Mouse (Mus musculus) embryonic fibroblast, embryonic 13.5 days (primary cell): ENCODE data around the gene Dbr1. TPM values are rescaled to one million over a fixed set of nuclear protein-coding genes. Genes with fewer than 3 reads are reported as not detected.

Experiments
- H3K27ac ChIP-seq: 2 replicates; pipeline ENCODE4 v1.5.1; 2012; ENCODE audit warnings: low read length, control low read depth, inconsistent platforms; ENCODE audit not compliant: insufficient read depth
- H3K4me1 ChIP-seq: 2 replicates; pipeline ENCODE4 v1.6.1; 2011; ENCODE audit warnings: low read length; ENCODE audit not compliant: control insufficient read depth, insufficient read depth
- H3K4me3 ChIP-seq: 2 replicates; pipeline ENCODE4 v1.5.1; 2011; ENCODE audit warnings: mild to moderate bottlenecking, control low read depth, low read length; ENCODE audit not compliant: insufficient read depth
- CTCF ChIP-seq: IDR thresholded peaks from 2 replicates; pipeline ENCODE4 v1.5.1; 2011; ENCODE audit warnings: mild to moderate bottlenecking, control low read depth, low read length, moderate library complexity, borderline replicate concordance; ENCODE audit not compliant: insufficient read depth
- POLR2A ChIP-seq: IDR thresholded peaks from 2 replicates; pipeline ENCODE4 v1.6.1; 2011; ENCODE audit warnings: low read depth, mild to moderate bottlenecking, control low read depth, low read length, moderate library complexity
- polyA plus RNA-seq: library from polyadenylated mRNA; stranded (reverse); fragments of >200 nt; gene quantifications from 2 replicates; pipeline ENCODE4 v1.2.4, GENCODE M21; 2011; ENCODE audit warnings: low read depth; ENCODE audit not compliant: missing spikeins, insufficient read length

Dbr1 gene
- polyA plus RNA-seq, 1 experiment = 18.3 TPM

GRCm38 (mm10) chr9:99619688-99620087 is 44.1 kb downstream of the Dbr1 start:
- H3K27ac ChIP-seq = no peak overlapping the region
- TF ChIP-seq POLR2A (no peak), CTCF (no peak)
- H3K4me3 ChIP-seq = no peak overlapping the region
- H3K4me1 ChIP-seq = no peaks in the 10 kb centered on the region

GRCm38 (mm10) chr9:99620196-99620595 is 44.6 kb downstream of the Dbr1 start:
- Histone ChIP-seq H3K4me3 (no peak overlapping the region), H3K4me1 (no peaks in the 10 kb centered on the region), H3K27ac (no peak overlapping the region)
- TF ChIP-seq CTCF (no peak), POLR2A (no peak)

DNA sequence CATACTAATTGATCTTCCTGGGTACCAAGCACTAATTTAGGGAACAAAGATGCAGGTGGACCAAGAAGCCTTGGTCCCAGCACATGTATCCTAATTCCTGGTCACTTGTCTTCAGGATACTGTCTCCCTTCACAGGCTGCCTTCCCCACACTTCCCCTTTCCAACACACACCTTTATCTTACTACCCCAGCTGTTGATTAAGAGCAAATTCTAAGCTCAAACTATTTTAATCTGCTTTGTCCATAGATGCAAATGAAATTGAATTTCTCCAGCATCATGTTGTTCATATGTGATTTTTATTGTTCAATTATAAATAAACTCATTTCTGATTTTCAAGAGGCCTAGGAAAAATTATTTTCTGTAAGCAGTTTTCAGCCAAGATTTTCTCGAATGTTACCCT is 46.4 kb downstream of the Dbr1 start:
- no peaks in the 10 kb centered on the region for H3K4me1 ChIP-seq
- no peak overlapping the region for H3K27ac ChIP-seq
- H3K4me3 ChIP-seq = no peak overlapping the region
- no peak for TF ChIP-seq CTCF
- TF ChIP-seq POLR2A = no peak

DNA sequence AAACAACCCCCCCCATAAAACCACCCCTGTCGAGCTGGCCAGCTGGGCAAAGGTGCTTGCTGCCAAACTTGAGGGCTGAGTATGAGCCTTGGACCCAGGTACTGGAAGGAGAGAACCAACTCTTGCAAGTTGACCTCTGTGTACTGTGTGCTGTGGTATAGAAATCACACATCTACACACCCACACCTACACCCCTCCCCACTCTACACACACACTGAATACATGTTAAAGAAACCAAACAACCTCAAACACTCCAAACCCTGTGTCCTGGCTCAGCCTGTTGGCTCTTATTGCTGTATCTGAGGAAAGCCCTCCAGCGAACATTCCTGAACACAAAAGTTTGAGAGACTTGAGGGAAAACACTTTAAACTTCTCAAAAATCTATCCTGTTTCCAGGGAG is 47.4 kb downstream of the Dbr1 start:
- TF ChIP-seq POLR2A (no peak), CTCF (no peak)
- Histone ChIP-seq H3K4me1 (no peaks in the 10 kb centered on the region), H3K27ac (no peak overlapping the region), H3K4me3 (no peak overlapping the region)

GRCm38 (mm10) chr9:99624117-99624516 is 48.5 kb downstream of the Dbr1 start:
- no peak for TF ChIP-seq POLR2A
- no peak for TF ChIP-seq CTCF
- Histone ChIP-seq H3K27ac (no peak overlapping the region), H3K4me3 (no peak overlapping the region), H3K4me1 (0 out of 2 replicates have a peak, but pooled peaks cover 4% of the 10 kb centered on the region)

DNA sequence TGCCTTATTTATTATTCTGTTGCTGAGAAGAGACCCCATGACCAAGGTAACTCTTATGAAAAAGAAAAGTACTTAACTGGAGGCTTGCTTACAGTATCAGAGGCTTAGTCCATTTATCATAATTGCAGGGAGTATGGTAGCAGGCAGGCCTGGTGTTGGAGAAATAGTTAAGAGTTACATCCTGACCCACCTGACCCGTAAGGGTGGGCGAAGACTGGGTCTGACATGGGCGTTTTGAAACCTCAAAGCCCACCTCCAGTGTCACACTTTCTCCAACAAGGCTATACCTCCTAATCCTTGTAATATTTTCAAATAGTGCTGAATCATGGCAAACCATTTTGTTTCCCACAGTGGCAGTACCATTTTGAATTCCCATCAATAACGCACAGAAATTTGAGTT is 53.0 kb downstream of the Dbr1 start:
- Histone ChIP-seq H3K4me3 (no peak overlapping the region), H3K4me1 (0 out of 2 replicates have a peak, but pooled peaks cover 11% of the 10 kb centered on the region), H3K27ac (peak overlapping the region; percentile 90)
- TF ChIP-seq CTCF (no peak), POLR2A (no peak)

- H3K4me1 ChIP-seq = peaks cover 11% of the 10 kb centered on the region; the same call in 1 of the 2 replicates
- H3K4me3 ChIP-seq = peak within 1 kb of the TSS; percentile 55
- H3K27ac ChIP-seq = peak within 1 kb of the TSS; percentile 91
- TF ChIP-seq CTCF (no peak), POLR2A (peak; percentile 79)
These were observed 53.8 kb downstream of the Dbr1 start, which contains the start of gene Dzip1l for GRCm38 (mm10) chr9:99629281-99630011. TSS of gene Dzip1l (plus strand) at chr9:99629496.

DNA sequence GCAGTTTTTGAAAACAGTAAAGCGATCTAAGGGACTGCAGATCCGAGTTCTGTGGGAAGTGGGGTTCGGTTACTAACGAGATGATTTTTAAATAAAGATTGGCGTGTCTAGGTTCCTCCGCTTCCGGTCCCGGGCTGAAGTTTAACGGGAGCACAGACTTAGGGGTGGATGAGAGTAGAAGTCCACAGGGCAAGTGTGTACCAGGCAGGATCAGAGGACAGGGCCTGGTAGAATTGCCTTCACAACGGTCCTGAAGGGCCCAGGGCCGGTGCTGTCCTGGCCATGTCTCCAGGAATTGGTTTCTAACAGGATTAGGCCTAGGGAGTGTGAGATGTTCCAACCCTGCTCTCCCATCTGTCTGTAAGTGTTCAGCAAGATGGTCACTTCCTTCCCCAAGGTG is 54.5 kb downstream of the Dbr1 start:
- TF ChIP-seq POLR2A (peak; percentile 52), CTCF (no peak)
- Histone ChIP-seq H3K4me1 (peaks cover 11% of the 10 kb centered on the region; the same call in 1 of the 2 replicates), H3K27ac (peak overlapping the region; percentile 91), H3K4me3 (peak overlapping the region; percentile 55)

DNA sequence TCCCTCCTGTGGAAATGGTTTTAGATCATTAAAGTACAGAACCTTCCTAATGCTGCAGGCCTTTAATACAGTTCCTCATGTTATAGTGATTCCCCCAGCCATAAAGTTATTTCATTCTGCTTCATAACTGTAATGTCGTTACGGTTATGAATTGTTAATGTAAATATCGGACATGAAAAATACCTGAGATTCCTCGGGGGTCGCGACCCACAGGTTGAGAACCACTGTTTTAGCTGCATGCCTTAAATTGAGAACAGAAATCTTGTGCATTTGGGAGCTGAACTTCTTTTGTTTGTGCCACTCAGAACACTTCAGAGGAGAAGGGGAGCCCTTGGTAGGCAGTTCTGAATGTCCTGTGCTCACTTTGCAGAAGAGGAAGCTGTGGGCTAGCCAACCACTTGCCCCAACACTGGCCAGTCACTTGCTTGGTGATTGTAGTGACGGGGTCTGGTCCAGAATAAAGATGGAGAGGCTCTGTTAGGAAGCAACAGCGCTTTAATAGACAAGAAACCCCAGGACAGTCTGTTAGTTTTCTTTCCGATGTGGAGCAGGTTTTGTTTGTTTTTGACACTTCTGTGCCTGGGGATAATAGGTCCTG is 55.0 kb downstream of the Dbr1 start:
- Histone ChIP-seq H3K4me3 (peak overlapping the region; percentile 55), H3K27ac (peak overlapping the region; percentile 91), H3K4me1 (peaks cover 11% of the 10 kb centered on the region; the same call in 1 of the 2 replicates)
- no peak for TF ChIP-seq CTCF
- no peak for TF ChIP-seq POLR2A

- Histone ChIP-seq H3K27ac (0 out of 2 replicates have a peak overlapping the region, but pooled peaks have one; percentile 19), H3K4me3 (peak overlapping the region; percentile 18), H3K4me1 (peaks cover 11% of the 10 kb centered on the region; the same call in 1 of the 2 replicates)
- TF ChIP-seq CTCF = no peak
- no peak for TF ChIP-seq POLR2A
These were observed 56.2 kb downstream of the Dbr1 start for GRCm38 (mm10) chr9:99631781-99632180.
